Mouse (Mus musculus): ENCODE data around the gene Ccdc188.
A peak's percentile ranks its signal among the peaks of the same experiment; 100 is the strongest.
"Not testable (repeated sequence)": the region's sequence is repeated elsewhere in the genome, so short reads cannot be mapped to it uniquely, and the experiment has no call there.

Gene Ccdc188

DNA sequence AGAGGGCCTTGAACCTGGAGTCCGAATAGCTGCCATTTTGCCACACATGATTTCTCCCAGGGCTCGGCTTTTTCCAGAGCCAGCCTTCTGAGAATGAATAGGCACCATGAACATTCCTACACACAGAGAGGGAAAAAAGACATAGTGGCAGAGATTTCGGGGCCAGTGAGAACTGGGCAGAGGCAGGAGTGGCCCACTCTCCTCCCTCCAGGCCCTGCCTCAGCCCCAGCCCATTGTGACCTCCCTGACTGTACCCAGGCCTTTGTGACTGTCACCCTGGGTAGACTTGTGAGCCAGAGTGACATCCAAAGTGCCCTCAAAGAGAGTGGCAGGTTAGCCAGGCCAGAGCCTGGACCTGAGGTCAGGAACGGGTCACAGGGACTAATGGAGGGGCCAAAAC lies at the start of gene Ccdc188:
TSS of gene Ccdc188 (plus strand) at position 301 of the 400 bp plus-strand sequence.
- DNase-seq: no peak

DNA sequence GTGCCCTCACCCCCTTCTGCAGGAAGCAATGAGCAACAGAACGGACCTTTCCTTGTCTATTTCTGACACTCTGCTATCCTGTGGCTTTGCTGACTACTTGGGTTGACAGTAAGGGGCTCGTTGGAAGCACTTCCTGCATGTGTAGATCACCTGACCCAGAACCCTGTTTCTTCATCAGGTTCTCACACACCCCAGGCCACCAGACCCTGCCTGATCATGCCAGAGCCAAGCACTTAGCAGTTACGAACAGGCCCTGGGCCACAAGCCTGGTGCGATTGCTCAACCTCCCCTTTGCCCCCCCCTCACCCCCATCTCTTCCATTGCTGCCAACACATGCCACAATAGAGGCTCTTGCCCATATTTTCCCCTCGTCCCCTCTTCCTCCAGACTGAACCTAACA lies 48.5 kb upstream of the Ccdc188 start:
- no peak for DNase-seq

DNA sequence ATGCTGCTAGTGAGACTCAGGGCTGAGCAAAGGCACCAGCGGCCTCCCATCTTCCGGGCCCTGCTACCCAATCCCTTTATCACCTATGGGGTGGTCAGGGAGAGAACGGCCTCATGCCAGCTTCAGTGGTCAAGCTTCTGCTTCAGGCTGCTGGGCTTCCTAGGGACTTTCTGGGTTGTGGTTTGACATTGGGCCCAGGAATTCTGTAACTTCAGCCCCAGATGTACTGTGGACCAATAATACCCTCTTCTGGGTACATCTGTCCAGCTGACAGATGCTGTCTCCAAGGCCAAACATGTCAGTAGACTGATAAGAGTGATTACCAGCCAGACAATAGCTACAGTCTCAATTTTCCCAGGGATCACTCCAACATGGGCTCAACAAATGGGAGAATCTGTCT lies 47.9 kb upstream of the Ccdc188 start:
- no peak for DNase-seq

DNA sequence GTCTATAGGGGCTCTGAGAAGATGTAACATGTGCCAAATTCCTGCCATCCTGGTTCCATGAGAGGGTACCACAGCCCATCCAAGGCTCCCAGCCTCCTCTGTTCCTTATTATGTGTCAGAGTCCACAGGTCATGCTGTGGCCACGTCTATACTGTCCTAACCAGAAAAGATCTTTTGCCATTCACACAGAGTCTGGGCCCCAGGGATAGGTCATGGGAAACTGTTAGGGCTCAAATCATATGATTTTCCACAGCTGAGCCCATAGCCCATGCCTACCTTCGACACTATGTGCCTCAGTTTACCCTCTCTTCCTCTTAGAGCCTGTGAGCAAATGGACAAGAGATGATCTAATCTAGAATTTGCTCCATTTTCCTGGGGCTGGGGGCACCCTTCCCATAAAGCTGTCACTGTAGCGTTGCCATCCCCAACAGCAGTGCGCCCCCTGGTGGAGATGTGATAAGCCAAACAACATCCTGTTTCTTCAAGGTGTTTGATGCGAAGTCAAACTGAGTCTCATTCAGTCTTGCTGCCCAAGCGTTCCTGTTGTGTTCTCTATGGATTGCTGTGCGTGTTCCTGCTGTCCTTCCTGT lies 45.3 kb upstream of the Ccdc188 start:
- DNase-seq: peak; percentile 77 to 81

DNA sequence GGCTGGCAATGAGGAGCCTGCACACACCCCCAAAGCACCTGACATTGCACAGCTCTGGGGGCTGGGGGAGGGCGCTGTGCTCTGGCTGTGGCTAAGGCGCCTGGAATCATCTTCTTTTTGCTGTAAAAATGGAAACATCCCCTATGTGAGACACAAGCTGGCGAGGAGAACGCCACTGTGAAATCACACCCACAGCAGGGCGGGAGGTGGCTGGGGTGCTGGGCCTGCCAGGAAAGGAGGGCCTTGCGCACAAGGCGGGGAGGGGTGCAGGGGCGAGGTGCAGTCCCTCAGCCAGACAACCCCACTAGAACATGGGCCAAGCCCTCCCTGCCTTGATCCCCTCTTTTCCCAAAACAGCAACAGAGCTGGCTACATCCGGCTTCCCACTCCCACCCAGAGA lies 44.4 kb upstream of the Ccdc188 start:
- DNase-seq: no peak

DNA sequence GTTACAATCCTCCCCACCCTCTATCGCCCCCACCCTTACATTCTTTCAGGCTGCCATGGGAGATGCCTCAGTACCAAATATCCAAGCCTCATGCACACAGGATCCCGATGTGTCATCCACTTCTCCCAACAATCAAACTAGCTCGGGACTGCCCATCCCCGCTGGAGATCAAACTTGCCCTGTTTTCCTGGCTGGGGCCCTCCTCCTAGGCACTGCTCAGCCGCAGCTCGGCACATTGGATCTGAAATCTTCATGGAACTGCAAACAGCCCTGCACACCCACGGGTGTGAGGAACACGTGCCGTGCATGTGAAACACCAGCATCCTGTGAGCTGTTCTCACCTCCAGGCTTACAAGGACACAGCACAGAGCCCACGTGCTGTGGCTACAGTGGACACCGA lies 43.9 kb upstream of the Ccdc188 start:
- no peak for DNase-seq

DNA sequence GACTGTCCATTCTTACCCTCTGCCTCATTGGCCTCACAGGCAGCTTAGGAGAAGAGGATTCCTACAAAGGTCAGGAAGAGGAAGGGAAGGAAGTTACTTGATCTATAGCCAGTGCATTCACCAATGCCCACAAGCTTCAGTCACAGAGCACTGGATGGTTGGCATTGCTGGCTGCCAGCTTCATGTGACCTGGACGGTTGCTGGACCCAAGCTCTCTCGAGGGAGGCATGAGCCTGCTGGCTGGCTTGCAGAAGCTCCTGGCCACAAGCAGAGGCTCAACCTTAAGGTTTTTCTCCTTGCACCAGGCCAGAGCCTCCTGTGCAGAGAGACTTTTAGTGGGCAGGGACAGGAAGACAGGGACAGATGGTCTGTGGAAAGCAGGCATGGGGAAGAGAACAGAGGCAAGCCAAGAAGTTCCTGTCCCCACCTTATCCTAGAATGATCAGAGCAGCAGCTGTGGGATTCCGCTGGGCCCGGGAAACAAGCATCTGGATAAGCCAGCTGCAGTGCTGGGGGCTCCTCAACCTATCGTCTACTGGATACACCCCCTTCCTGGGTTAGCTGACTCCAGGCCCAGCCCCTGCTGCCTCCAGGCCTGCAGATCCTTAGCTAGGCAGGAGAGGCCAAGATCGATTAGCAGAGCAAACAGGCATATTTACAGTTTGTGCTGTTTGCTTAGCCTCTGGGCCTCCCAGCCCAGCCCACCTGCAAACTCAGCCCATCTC lies 41.7 kb upstream of the Ccdc188 start:
- no peak for DNase-seq

DNA sequence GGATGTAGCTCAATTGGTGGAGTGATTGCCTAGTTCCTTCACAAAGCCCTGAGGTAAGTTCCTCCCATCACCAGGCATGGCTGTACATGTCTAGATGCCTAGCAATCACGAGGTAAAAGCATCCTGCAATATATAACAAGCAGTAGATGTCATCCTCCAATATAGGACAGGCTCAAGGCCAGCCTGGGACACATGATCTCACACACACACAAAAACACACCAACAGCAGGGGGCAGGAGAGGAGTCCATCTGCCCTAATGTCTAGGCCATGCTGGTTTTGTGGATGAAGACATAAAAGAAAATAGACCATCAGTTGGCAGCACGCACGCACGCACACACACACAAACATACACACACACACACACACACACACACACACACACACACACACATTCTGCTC lies 40.9 kb upstream of the Ccdc188 start:
- DNase-seq: no peak

DNA sequence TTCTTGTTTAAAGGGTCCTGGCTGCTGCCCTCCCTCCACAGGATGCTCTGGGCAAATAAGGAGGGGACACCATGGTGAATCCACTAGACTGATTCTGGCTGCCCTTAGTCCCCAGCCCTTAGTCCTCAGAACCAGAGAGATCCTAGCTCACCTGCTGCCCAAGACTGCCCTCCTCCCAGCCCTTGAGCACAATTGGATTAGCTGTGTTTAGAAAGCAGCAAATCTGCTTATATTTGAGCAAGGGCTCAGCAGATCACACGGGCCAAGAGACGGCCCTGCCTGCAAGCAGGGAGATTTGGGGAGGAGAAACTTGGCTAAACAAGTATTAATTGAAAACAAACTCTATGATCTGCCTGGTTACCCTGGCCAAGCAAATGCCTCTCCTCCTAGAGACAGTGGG lies 38.1 kb upstream of the Ccdc188 start:
- no peak for DNase-seq

DNA sequence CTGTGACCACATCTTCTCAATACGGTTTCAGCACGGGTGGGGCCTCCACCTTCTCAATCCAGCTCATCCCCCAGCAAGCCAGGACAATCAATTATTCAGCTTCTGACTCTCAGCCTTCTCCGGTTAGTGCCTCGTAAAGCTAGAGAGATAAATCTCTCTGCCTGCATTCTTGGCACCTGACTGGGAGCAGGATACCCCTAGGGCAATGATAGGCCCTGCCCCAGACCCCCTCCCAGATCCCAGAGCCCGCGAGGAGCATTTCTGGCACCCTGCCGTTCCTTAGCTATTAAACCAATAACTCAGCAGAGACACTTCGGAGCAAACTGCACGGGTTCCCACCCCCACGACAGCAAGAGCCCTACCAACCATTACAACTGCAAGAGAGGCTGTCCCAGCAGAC lies 36.3 kb upstream of the Ccdc188 start:
- no peak for DNase-seq

DNA sequence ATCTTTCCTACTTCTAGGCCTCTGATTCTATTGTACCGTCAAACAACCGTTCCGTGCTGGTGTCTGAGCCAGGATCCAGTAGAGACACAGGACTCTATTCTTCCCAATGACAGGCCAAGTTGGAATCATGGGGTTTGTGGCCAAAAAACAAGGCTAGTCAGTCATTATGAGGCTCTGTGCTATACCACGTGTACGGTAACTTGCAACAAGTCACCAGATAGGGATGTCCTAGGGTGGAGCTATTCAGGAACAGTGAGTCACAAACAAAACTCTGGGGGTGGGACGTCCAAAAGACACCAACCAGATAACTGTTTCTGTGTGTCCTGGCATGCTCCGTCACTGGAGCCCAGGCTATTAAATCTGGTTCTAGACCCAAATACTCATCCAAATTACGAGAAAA lies 34.9 kb upstream of the Ccdc188 start:
- DNase-seq: no peak

DNA sequence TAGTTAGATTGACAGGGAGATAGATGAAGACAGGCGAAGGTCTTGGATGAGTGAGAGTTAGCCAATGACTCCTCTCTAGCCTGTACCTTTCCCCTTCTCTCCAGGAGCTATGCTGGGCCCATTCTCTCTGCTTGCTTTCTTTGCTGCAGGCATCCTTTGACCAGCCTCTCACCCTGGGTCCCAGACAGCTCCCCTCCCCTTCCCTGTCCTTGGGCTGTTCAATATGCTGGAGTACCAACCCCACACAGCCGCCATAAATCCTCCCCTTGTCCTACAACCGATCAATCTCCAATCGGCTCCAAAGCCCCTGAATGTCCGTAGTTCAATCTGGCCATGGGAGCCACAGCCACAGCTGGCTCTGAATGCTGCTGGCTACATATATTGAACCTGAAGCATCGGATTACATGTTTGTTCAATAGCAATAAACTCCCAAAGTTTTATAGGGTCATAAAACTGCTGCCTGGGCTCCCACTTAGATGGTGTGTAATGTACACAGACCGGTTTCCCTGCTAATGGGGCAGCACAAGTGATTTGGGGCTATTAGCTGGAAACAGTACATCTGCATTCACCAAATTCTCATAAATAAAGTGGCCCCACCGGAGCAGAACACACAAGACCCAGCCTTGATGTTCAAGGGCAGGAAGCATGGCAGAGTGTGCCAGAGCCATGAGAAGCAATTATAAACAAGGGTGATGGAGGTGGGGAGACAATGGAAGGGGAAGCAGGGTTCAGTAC lies 31.8 kb upstream of the Ccdc188 start:
- no peak for DNase-seq

DNA sequence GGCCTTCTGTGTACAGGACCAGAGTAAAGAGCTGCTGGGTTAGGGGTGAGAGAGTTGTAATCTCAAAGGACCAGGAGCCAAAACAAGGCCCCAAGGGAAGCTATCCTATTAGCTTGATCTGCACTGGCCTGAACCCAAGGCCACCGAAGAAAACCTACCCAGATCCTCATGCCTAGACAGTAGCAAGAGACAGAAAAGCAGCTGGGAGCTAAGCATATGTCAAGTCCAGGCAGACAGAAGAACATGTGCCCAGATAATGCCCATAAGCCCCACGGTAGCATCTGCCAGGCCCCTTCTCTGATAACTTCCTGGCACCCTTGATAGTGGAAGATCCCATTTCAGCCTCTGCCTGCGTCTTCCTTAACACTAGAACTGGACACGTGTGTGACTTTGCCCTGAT lies 30.9 kb upstream of the Ccdc188 start:
- DNase-seq: no peak

DNA sequence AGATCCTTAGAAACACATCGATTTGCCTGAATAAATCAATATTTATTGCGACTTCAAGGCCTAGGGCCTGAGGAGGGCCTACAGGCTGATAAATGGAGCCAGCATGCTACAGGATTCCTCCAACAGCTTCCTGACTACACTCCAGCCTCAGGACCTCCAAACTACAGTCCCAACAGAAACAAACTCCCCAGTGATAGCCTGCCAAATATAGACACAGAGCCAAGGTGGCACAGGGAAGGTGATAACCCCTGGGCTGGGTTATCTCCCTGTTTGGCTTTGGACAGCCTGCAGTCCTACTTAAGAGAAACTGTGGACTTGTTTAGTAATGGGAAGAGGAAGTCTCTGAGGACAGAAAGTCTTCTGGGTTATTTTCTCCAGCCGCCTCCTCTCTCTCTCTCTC lies 30.5 kb upstream of the Ccdc188 start:
- DNase-seq: no peak

DNA sequence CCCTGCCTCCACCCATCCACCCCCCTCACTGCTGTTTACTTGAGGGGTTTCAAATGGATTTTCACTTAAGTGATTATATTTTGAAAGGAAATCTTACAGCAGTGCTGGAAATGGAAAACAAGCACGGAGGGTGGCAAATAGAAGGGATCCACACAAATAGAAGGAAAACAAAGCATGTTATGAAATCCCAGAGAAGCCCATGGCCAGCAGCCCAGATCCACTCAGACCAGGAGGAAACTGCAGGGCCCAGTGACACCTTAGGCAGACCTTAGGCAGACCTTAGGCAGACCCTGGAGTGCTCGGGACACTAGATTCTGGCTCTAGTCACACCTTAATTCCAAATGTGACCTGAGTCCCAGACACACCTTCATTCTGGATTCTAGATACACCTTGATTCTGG lies 26.7 kb upstream of the Ccdc188 start:
- no peak for DNase-seq

DNA sequence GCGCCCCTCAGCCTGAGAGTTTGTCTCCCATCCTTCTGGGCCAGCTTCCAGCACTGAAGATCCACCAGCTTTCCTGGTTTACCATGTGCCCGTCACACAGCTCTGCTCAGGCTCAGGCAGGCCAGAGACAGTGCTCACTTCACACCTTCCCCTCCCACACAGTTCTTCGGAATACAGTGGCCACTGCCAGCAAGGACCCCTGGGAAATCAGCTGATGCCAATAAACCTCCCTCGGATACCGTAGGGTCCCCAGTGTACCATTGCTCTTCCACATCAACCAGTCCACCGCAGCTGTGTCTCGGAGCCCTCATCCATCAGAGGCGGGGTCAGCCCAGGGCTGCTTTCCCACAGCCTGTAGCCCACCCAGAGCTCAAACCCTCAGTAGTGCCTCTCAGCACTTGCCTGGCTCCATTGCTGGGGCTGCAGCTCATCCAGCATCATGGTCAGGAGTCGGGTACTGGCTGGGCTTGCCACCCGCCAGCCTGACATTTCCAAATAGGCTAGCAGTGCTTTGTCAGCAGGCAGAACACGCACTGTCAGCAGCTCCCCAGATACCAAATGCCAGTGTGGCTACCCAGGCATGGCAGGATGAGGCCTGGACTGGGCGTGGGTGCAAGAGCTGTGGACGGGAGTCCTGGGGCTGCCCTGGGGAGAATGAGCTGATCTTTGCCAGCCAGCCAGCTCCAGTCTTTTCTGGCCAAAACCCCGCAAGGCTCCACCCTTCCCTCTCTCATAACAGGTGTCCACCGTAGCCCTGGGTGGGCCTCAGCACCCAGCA lies 23.3 kb upstream of the Ccdc188 start:
- no peak for DNase-seq

DNA sequence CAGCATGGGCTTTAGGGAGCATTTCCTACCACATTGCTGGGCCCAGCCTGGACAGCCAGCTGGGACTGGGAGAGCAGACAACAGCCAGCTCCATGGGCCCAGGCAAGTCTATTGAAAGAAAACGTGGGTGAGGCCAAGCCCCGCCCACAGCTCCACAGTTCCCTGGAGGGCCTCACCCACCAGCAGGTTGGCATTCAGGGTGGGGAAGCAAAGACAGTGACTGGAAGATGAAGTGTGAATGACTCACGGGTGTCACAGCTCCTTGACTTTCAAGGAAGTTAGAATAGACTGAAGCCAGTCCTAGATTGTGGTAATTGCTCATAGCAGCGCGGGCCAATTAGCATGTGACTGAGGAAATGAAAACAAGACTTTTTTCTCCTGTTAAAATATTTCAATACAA lies 22.6 kb upstream of the Ccdc188 start:
- no peak for DNase-seq

DNA sequence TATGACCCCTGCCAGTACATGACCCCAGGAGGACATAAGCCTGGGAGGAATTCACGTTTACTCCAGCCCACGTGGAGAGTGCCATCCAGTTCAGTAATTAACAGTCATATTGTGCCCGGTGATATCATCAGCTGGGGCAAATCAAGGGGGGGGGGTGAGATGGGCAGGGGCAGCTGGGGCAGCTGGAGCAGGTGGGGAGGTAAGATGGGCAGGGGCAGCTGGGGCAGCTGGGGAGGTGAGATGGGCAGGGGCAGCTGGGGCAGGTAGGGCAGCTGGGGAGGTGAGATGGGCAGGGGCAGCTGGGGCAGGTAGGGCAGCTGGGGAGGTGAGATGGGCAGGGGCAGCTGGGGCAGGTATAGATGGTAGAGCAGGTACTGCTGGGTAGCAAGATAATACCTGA lies 22.1 kb upstream of the Ccdc188 start:
- DNase-seq: not testable (repeated sequence)

DNA sequence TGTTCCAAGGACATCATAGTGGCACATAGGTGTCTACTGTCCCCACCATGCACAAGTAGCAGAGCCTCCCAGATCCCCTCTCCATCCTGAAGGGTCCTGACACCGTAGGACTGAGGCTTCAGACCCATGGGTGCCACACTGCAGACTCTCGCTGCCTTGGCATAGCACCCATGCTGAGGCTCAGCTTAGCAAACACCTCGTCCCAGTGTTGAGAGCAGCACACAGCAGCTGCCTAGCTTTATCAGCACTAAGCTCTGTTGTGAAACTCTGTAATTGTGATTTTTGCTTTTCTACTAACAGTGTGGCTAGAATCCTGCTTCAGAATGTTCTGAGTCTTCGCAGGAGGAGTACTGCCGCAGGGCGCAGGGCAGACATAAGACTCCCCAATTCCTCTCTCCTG lies 19.8 kb upstream of the Ccdc188 start:
- no peak for DNase-seq

DNA sequence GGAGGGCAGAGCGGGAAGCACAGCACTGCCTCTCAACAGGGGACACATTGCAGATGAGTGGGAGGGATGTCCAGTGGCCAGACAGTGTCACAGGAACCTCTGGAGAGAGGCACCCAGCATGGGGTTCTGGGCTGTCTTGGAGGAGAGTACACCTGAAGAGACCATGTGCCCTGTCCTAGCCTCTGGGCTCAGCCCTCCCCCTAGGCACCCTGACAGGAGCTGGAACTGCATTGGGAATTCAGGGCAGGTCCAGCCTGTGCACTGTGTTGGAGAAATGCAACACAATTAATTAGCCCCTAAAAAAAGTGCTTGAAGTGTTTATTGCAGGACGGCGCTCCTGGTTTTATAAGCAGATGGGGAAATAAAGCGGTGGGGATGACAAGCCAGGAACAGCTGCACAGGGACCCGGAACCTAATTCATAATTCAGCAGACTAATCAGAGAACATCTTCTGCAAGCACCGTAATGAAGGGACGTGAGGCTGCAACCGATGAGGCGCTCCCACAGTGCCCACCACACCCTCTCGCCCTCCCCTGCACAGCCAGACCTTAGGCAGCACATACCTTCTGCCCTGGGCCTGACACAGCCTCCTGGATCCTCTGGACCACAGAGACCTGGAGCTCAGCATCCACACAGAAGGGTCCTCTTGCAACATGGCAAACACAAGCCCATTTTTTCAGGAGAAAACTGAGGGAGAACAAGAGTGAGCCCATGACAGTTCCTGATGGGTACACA lies 19.1 kb upstream of the Ccdc188 start:
- DNase-seq: no peak

DNA sequence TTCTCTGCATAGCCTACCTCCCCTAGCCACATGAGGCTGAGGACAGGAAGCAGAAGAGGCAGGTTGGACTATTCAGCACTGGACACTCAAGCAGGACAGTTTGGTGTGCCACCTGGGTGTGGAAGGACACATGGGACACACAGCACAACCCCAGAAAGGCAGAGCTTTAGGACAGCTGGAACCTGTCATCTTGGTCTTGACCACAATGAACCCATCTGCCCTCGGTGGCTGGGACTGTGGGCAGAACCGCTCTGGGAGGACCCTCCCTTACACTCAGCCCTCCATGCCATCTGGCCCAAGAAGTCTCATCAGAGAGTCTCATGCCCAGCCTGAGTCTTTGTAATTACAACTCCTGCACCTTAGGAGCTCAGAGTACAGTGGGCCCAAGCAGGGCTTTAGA lies 17.6 kb upstream of the Ccdc188 start:
- no peak for DNase-seq

DNA sequence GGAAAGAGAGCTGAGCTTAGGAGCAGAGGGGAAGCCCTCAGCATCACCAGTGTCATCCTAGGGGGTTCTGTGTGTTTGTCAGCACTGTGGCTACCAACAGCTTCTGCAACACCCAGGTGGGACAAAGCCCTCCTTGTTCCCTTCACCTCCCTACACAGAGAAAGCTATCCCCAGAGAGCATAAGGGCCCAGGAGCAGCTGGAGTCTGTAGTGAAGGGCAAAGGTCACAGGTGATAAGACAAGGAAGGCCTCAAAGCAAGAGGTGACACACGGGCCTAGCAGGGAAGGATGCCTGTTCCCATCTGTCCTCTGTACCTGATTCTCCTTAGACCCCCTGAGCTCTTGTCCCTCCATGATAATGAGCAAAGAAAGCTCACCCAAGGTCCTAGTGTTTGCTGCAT lies 16.1 kb upstream of the Ccdc188 start:
- DNase-seq: no peak

DNA sequence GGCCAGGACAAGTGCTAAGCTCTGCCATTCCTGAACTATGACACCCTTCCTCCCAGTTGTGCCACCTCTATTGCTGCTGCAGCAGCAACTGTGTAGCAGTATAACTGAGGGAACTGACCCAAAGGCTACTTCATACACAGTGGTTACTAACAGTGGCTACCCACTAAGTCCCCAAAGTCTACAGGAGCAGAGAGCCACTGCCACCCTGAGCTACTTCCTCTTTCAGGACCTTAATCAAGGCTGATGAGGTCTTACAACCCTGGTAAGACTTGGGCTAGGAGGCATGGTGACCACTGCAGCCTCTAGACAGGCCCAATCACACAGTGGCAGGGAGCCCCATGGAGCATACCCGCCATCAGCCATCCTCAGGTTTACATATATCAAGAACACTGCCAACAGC lies 15.6 kb upstream of the Ccdc188 start:
- no peak for DNase-seq
